Mouse (Mus musculus): ENCODE measurements at regions not wholly inside any gene's neighbourhood (a gene's known extent, or its start where the extent isn't known, plus 50 kb on each side); places are given as distances from the start of the nearest gene placed in this dataset.

GRCm38 (mm10) chr9:118396425-118397053, 81.5 kb upstream of the Eomes start:
- ATAC-seq (replicated peaks; ENCODE audit: low FRiP score, low TSS enrichment, poor library complexity, severe bottlenecking), result no peak

- no peak for ATAC-seq (replicated peaks; ENCODE audit: low FRiP score, low TSS enrichment, poor library complexity, severe bottlenecking)
Observed at GRCm38 (mm10) chr9:118400520-118400919, 77.5 kb upstream of the Eomes start.

GRCm38 (mm10) chr9:118401170-118401569, 76.8 kb upstream of the Eomes start:
- 0 out of 2 replicates have a peak, but pooled peaks have one; percentile 29 for ATAC-seq (replicated peaks; ENCODE audit: low FRiP score, low TSS enrichment, poor library complexity, severe bottlenecking)

GRCm38 (mm10) chr9:118404867-118405266, 73.1 kb upstream of the Eomes start:
- ATAC-seq (replicated peaks; ENCODE audit: low FRiP score, low TSS enrichment, poor library complexity, severe bottlenecking), result no peak

- no peak for ATAC-seq (replicated peaks; ENCODE audit: low FRiP score, low TSS enrichment, poor library complexity, severe bottlenecking)
Observed at GRCm38 (mm10) chr9:118405926-118406518, 72.0 kb upstream of the Eomes start.

GRCm38 (mm10) chr9:118416032-118416431, 62.0 kb upstream of the Eomes start:
- ATAC-seq (replicated peaks; ENCODE audit: low FRiP score, low TSS enrichment, poor library complexity, severe bottlenecking), result no peak

GRCm38 (mm10) chr9:118416475-118416874, 61.5 kb upstream of the Eomes start:
- no peak for ATAC-seq (replicated peaks; ENCODE audit: low FRiP score, low TSS enrichment, poor library complexity, severe bottlenecking)

GRCm38 (mm10) chr9:118424344-118424743, 53.7 kb upstream of the Eomes start:
- no peak for ATAC-seq (replicated peaks; ENCODE audit: low FRiP score, low TSS enrichment, poor library complexity, severe bottlenecking)
